Mouse (Mus musculus) intestine, embryonic 14.5 days (tissue): ENCODE results near the gene Slc44a1. TPM values are rescaled to one million over a fixed set of nuclear protein-coding genes. Genes with fewer than 3 reads are reported as not detected.
A peak's percentile ranks its signal among the peaks of the same experiment; 100 is the strongest.

Experiments used
- ATAC-seq: fragments of 200-750 bp; cut with Nextera tagmentation; replicated peaks from 2 replicates; pipeline ENCODE4 v1.8.0; 2017; ENCODE audit warnings: low read depth, moderate number of reproducible peaks, moderate TSS enrichment, moderate library complexity; ENCODE audit not compliant: low FRiP score, low TSS enrichment
- DNase-seq: peaks from one replicate; pipeline ENCODE4 v3.0.0-alpha.2; 2018; ENCODE audit warnings: low spot score
- H3K27ac ChIP-seq: fragments of 300-500 bp; sonication (generic); 2 replicates; pipeline ENCODE4 v1.5.1; 2014; ENCODE audit warnings: low read depth, mild to moderate bottlenecking, control low read depth
- H3K27me3 ChIP-seq: fragments of 300-500 bp; sonication (generic); replicated peaks from 2 replicates; pipeline ENCODE4 v1.6.1; 2014; ENCODE audit warnings: low read length, control low read depth; ENCODE audit not compliant: control insufficient read depth, insufficient read depth
- H3K36me3 ChIP-seq: fragments of 300-500 bp; sonication (generic); 2 replicates; pipeline ENCODE4 v1.6.1; 2014; ENCODE audit warnings: low read length, control low read depth; ENCODE audit not compliant: control insufficient read depth, insufficient read depth
- H3K4me1 ChIP-seq: fragments of 300-500 bp; sonication (generic); replicated peaks from 2 replicates; pipeline ENCODE4 v1.6.1; 2014; ENCODE audit warnings: low read length, control low read depth, mixed read lengths; ENCODE audit not compliant: control insufficient read depth, insufficient read depth
- H3K4me2 ChIP-seq: fragments of 300-500 bp; sonication (generic); 2 replicates; pipeline ENCODE4 v1.6.1; 2014; ENCODE audit warnings: low read length
- H3K4me3 ChIP-seq: fragments of 300-500 bp; sonication (generic); 2 replicates; pipeline ENCODE4 v1.5.1; 2014; ENCODE audit warnings: low read depth, low read length, control low read depth, mixed read lengths
- H3K9ac ChIP-seq: fragments of 300-500 bp; sonication (generic); 2 replicates; pipeline ENCODE4 v1.6.1; 2014; ENCODE audit warnings: mild to moderate bottlenecking, low read length
- H3K9me3 ChIP-seq: fragments of 300-500 bp; sonication (generic); 2 replicates; pipeline ENCODE4 v1.6.1; 2016; ENCODE audit warnings: low read length, control low read depth; ENCODE audit not compliant: control insufficient read depth
- WGBS: fragments of 180-500 bp; shearing (Covaris S2); extraction: QIAGEN DNeasy Blood & Tissue Kit; methylation state at CpG from one replicate; pipeline ENCODE4 v1.1.7; 2014; 5-methylcytosine and 5-hydroxymethylcytosine counted together
- polyA plus RNA-seq: library from polyadenylated mRNA; unstranded; fragments of >200 nt; fragmentation: Nextera tagmentation; extraction: Ambion mirVana; gene quantifications from 2 replicates; pipeline ENCODE4 v1.2.1, GENCODE M21; 2014

The Slc44a1 gene
- polyA plus RNA-seq, 1 experiment from 2014 or later: 75.1 TPM

- H3K36me3 ChIP-seq: no peaks in the 10 kb centered on the region
- no peak overlapping the region for H3K9ac ChIP-seq
- ATAC-seq (no peak), DNase-seq (peak; percentile 58)
- 0 out of 2 replicates have a peak overlapping the region, but pooled peaks have one; percentile 1 for H3K4me2 ChIP-seq
- H3K27me3 ChIP-seq: no peaks in the 10 kb centered on the region
- H3K27ac ChIP-seq: peak overlapping the region; percentile 55
- no peak overlapping the region for H3K4me3 ChIP-seq
- WGBS: 68% methylated on average over 15 of the region's 15 CpGs
- no peaks in the 10 kb centered on the region for H3K4me1 ChIP-seq
- no peaks in the 10 kb centered on the region for H3K9me3 ChIP-seq
These were observed 156.1 kb downstream of the Slc44a1 start for GRCm38 (mm10) chr4:53596063-53596895.

GRCm38 (mm10) chr4:53600462-53600861 lies 160.2 kb downstream of the Slc44a1 start:
- Histone ChIP-seq H3K4me2 (no peak overlapping the region), H3K27ac (no peak overlapping the region), H3K4me1 (no peaks in the 10 kb centered on the region), H3K27me3 (no peaks in the 10 kb centered on the region), H3K4me3 (no peak overlapping the region), H3K9me3 (no peaks in the 10 kb centered on the region), H3K36me3 (no peaks in the 10 kb centered on the region), H3K9ac (no peak overlapping the region)
- DNase-seq (no peak), ATAC-seq (no peak)
- 60% methylated on average over 6 of the region's 6 CpGs for WGBS

DNA sequence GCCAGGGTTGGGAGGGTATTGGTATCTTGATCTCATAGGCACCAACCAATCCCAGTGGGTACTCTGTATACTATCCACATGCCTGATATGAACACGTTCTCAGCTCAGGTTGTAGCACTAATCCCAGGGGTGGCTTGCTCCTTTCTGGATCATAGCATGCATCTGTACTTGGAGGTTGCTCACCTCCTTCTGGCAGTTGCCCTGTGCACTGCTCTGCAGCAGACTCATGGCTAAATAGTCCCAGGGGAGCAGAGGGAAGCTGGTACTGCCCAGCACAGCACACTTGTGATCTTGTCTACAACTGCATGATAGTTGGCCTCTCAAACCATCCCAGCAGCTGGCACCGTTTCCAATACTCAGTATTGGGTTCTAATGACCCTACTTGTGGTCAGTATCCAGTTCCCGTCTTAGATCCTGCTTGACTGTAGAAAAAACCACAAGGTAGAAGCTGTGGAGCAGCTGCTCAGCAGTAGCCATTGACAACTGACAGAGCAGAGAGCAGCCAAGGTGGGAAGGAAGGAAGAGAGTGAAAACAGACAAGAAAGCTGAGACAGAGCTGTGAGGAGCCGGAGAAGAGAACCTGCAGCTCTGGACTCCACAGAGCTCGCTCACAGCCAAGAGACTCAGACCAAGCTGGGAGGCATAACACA lies 174.5 kb downstream of the Slc44a1 start:
- Histone ChIP-seq H3K27ac (no peak overlapping the region), H3K27me3 (no peaks in the 10 kb centered on the region), H3K9me3 (no peaks in the 10 kb centered on the region), H3K4me1 (no peaks in the 10 kb centered on the region), H3K4me3 (no peak overlapping the region), H3K4me2 (no peak overlapping the region), H3K36me3 (no peaks in the 10 kb centered on the region), H3K9ac (no peak overlapping the region)
- 91% methylated on average over 5 of the region's 5 CpGs for WGBS
- DNase-seq (no peak), ATAC-seq (no peak)

- no peak overlapping the region for H3K27ac ChIP-seq
- DNase-seq: no peak
- H3K4me1 ChIP-seq: peaks cover 4% of the 10 kb centered on the region; the same call in 1 of the 2 replicates
- no peaks in the 10 kb centered on the region for H3K9me3 ChIP-seq
- no peak overlapping the region for H3K4me2 ChIP-seq
- ATAC-seq: no peak
- 38% methylated on average over 3 of the region's 3 CpGs for WGBS
- H3K4me3 ChIP-seq: no peak overlapping the region
- H3K27me3 ChIP-seq: no peaks in the 10 kb centered on the region
- H3K36me3 ChIP-seq: no peaks in the 10 kb centered on the region
- no peak overlapping the region for H3K9ac ChIP-seq
These were observed 177.8 kb downstream of the Slc44a1 start for GRCm38 (mm10) chr4:53617968-53618367.

GRCm38 (mm10) chr4:53620104-53620503 lies 179.9 kb downstream of the Slc44a1 start:
- Histone ChIP-seq H3K4me1 (peaks cover 4% of the 10 kb centered on the region; the same call in 1 of the 2 replicates), H3K4me3 (no peak overlapping the region), H3K4me2 (no peak overlapping the region), H3K9me3 (no peaks in the 10 kb centered on the region), H3K27ac (no peak overlapping the region), H3K36me3 (no peaks in the 10 kb centered on the region), H3K9ac (no peak overlapping the region), H3K27me3 (no peaks in the 10 kb centered on the region)
- DNase-seq (no peak), ATAC-seq (no peak)
- WGBS: 88% methylated on average over 6 of the region's 6 CpGs

DNA sequence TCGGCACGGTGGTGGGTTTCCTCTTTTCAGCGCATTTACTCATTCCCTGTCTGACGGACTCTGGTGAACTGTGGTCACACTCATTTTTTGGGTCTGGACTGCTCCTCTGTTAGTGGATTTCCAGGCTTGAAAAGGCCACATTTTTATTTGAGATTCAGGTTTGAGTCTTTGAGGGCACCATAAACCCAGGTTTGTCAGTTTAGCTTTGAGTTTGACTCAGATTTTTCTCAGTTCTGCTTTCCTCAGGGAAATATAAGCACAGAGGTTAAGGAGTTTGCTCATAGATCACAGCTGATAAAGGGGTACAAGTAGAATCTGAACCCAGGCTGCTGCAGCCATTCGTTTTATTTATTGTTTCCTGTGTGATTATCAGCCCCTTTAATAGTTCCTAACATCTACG lies 180.9 kb downstream of the Slc44a1 start:
- no peak overlapping the region for H3K4me3 ChIP-seq
- DNase-seq: no peak
- WGBS: 37% methylated on average over 6 of the region's 6 CpGs

GRCm38 (mm10) chr4:53621490-53621889 lies 181.3 kb downstream of the Slc44a1 start:
- Histone ChIP-seq H3K4me2 (no peak overlapping the region), H3K4me3 (no peak overlapping the region), H3K9me3 (no peaks in the 10 kb centered on the region), H3K27me3 (no peaks in the 10 kb centered on the region), H3K27ac (no peak overlapping the region), H3K9ac (no peak overlapping the region), H3K4me1 (peaks cover 4% of the 10 kb centered on the region; the same call in 1 of the 2 replicates), H3K36me3 (no peaks in the 10 kb centered on the region)
- DNase-seq (no peak), ATAC-seq (peak; percentile 41; the same call in 1 of the 2 replicates)
- WGBS: 35% methylated on average over 5 of the region's 5 CpGs

More for the DNA sequence above, 180.9 kb downstream of the Slc44a1 start:
- Histone ChIP-seq H3K4me2 (no peak overlapping the region), H3K9me3 (no peaks in the 10 kb centered on the region), H3K9ac (no peak overlapping the region), H3K27me3 (no peaks in the 10 kb centered on the region), H3K27ac (no peak overlapping the region), H3K36me3 (no peaks in the 10 kb centered on the region), H3K4me1 (peaks cover 4% of the 10 kb centered on the region; the same call in 1 of the 2 replicates)
- no peak for ATAC-seq

DNA sequence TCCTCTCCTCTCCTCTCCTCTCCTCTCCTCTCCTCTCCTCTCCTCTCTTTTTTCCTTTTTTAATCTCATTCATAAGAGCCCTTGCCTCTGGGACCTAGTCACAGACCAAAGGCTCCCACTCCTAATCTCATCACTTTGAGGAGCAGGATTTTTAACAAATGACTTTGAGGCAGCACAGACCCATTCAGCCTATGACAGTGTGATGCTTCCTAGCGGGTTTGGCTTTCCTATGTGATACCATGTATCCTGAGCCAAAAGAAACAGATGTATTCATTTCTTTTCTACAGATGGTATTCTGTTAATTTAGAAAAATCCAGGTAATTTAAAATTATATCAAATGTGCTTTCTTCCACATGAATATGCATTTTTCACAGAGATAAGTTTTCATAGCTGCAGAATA lies 183.5 kb downstream of the Slc44a1 start:
- Histone ChIP-seq H3K4me3 (no peak overlapping the region), H3K4me2 (no peak overlapping the region), H3K9ac (no peak overlapping the region), H3K27me3 (no peaks in the 10 kb centered on the region), H3K27ac (no peak overlapping the region), H3K4me1 (peaks cover 4% of the 10 kb centered on the region; the same call in 1 of the 2 replicates), H3K9me3 (no peaks in the 10 kb centered on the region), H3K36me3 (no peaks in the 10 kb centered on the region)
- WGBS: 83% methylated on average over 1 of the region's 1 CpGs
- ATAC-seq: no peak
- no peak for DNase-seq
